Mouse (Mus musculus): ENCODE measurements at regions not wholly inside any gene's neighbourhood (a gene's known extent, or its start where the extent isn't known, plus 50 kb on each side); places are given as distances from the start of the nearest gene placed in this dataset.

- DNase-seq (ENCODE audit: low spot score) (no peak), ATAC-seq (no peak)
These were observed 51.2 kb upstream of the Pja2 start for GRCm38 (mm10) chr17:64382894-64383293.

GRCm38 (mm10) chr17:64383600-64383999, 51.9 kb upstream of the Pja2 start:
- ATAC-seq (no peak), DNase-seq (ENCODE audit: low spot score) (no peak)
- Histone ChIP-seq H3K27ac (no peak overlapping the region), H3K9me3 (ENCODE audit: low read length) (no peaks in the 10 kb centered on the region), H3K4me2 (ENCODE audit: low read depth, low read length) (no peak overlapping the region), H3K27me3 (ENCODE audit: insufficient read depth, low read length) (no peaks in the 10 kb centered on the region), H3K4me1 (ENCODE audit: insufficient read depth, low read length) (no peaks in the 10 kb centered on the region), H3K4me3 (ENCODE audit: low read length) (no peak overlapping the region), H3K36me3 (ENCODE audit: insufficient read depth, low read length) (no peaks in the 10 kb centered on the region), H3K9ac (replicated peaks; ENCODE audit: low read length) (no peak overlapping the region)
- TF ChIP-seq CTCF (IDR thresholded peaks at IDR 0.05; ENCODE audit: low read depth), result no peak
- WGBS, result 89% methylated on average over 11 of the region's 11 CpGs

More at GRCm38 (mm10) chr17:64382894-64383293, 51.2 kb upstream of the Pja2 start:
- no peaks in the 10 kb centered on the region for H3K27me3 ChIP-seq (ENCODE audit: insufficient read depth, low read length)
- H3K9ac ChIP-seq (replicated peaks; ENCODE audit: low read length), result no peak overlapping the region
- TF ChIP-seq CTCF (IDR thresholded peaks at IDR 0.05; ENCODE audit: low read depth), result no peak
- H3K36me3 ChIP-seq (ENCODE audit: insufficient read depth, low read length), result no peaks in the 10 kb centered on the region
- no peaks in the 10 kb centered on the region for H3K9me3 ChIP-seq (ENCODE audit: low read length)
- H3K4me2 ChIP-seq (ENCODE audit: low read depth, low read length), result no peak overlapping the region
- WGBS, result 90% methylated on average over 6 of the region's 6 CpGs
- H3K4me1 ChIP-seq (ENCODE audit: insufficient read depth, low read length), result no peaks in the 10 kb centered on the region
- H3K4me3 ChIP-seq (ENCODE audit: low read length), result no peak overlapping the region
- H3K27ac ChIP-seq, result no peak overlapping the region

GRCm38 (mm10) chr17:64390349-64390748, 58.6 kb upstream of the Pja2 start:
- H3K9me3 ChIP-seq (ENCODE audit: low read length), result no peaks in the 10 kb centered on the region
- no peaks in the 10 kb centered on the region for H3K4me1 ChIP-seq (ENCODE audit: insufficient read depth, low read length)
- no peak for DNase-seq (ENCODE audit: low spot score)
- no peak overlapping the region for H3K27ac ChIP-seq
- H3K36me3 ChIP-seq (ENCODE audit: insufficient read depth, low read length), result no peaks in the 10 kb centered on the region
- H3K4me3 ChIP-seq (ENCODE audit: low read length), result no peak overlapping the region
- no peak for ATAC-seq
- no peak overlapping the region for H3K4me2 ChIP-seq (ENCODE audit: low read depth, low read length)
- no peak overlapping the region for H3K9ac ChIP-seq (replicated peaks; ENCODE audit: low read length)
- 71% methylated on average over 1 of the region's 1 CpGs for WGBS
- no peak for TF ChIP-seq CTCF (IDR thresholded peaks at IDR 0.05; ENCODE audit: low read depth)
- no peaks in the 10 kb centered on the region for H3K27me3 ChIP-seq (ENCODE audit: insufficient read depth, low read length)

GRCm38 (mm10) chr17:64397254-64397897, 65.7 kb upstream of the Pja2 start:
- Histone ChIP-seq H3K27me3 (ENCODE audit: insufficient read depth, low read length) (no peaks in the 10 kb centered on the region), H3K4me1 (ENCODE audit: insufficient read depth, low read length) (no peaks in the 10 kb centered on the region), H3K36me3 (ENCODE audit: insufficient read depth, low read length) (no peaks in the 10 kb centered on the region), H3K27ac (no peak overlapping the region), H3K4me2 (ENCODE audit: low read depth, low read length) (no peak overlapping the region), H3K9ac (replicated peaks; ENCODE audit: low read length) (no peak overlapping the region), H3K4me3 (ENCODE audit: low read length) (no peak overlapping the region), H3K9me3 (ENCODE audit: low read length) (no peaks in the 10 kb centered on the region)
- ATAC-seq (no peak), DNase-seq (ENCODE audit: low spot score) (no peak)
- no peak for TF ChIP-seq CTCF (IDR thresholded peaks at IDR 0.05; ENCODE audit: low read depth)
- 61% methylated on average over 12 of the region's 12 CpGs for WGBS

GRCm38 (mm10) chr17:64398114-64398692, 66.5 kb upstream of the Pja2 start:
- H3K27ac ChIP-seq, result no peak overlapping the region
- no peak for TF ChIP-seq CTCF (IDR thresholded peaks at IDR 0.05; ENCODE audit: low read depth)
- H3K4me1 ChIP-seq (ENCODE audit: insufficient read depth, low read length), result no peaks in the 10 kb centered on the region
- H3K36me3 ChIP-seq (ENCODE audit: insufficient read depth, low read length), result no peaks in the 10 kb centered on the region
- H3K9ac ChIP-seq (replicated peaks; ENCODE audit: low read length), result no peak overlapping the region
- 77% methylated on average over 9 of the region's 9 CpGs for WGBS
- ATAC-seq (no peak), DNase-seq (ENCODE audit: low spot score) (no peak)
- H3K4me2 ChIP-seq (ENCODE audit: low read depth, low read length), result no peak overlapping the region
- no peaks in the 10 kb centered on the region for H3K27me3 ChIP-seq (ENCODE audit: insufficient read depth, low read length)
- H3K4me3 ChIP-seq (ENCODE audit: low read length), result no peak overlapping the region
- no peaks in the 10 kb centered on the region for H3K9me3 ChIP-seq (ENCODE audit: low read length)

- TF ChIP-seq CTCF (IDR thresholded peaks at IDR 0.05; ENCODE audit: low read depth), result no peak
- no peaks in the 10 kb centered on the region for H3K36me3 ChIP-seq (ENCODE audit: insufficient read depth, low read length)
- H3K9me3 ChIP-seq (ENCODE audit: low read length), result no peaks in the 10 kb centered on the region
- no peak for ATAC-seq
- no peak overlapping the region for H3K4me2 ChIP-seq (ENCODE audit: low read depth, low read length)
- no peak for DNase-seq (ENCODE audit: low spot score)
- H3K4me3 ChIP-seq (ENCODE audit: low read length), result no peak overlapping the region
- no peaks in the 10 kb centered on the region for H3K4me1 ChIP-seq (ENCODE audit: insufficient read depth, low read length)
- WGBS, result 73% methylated on average over 3 of the region's 3 CpGs
- no peak overlapping the region for H3K27ac ChIP-seq
- no peak overlapping the region for H3K9ac ChIP-seq (replicated peaks; ENCODE audit: low read length)
- no peaks in the 10 kb centered on the region for H3K27me3 ChIP-seq (ENCODE audit: insufficient read depth, low read length)
These were observed 67.0 kb upstream of the Pja2 start for GRCm38 (mm10) chr17:64398708-64399107.

GRCm38 (mm10) chr17:64406742-64407254, 75.1 kb upstream of the Pja2 start:
- DNase-seq (ENCODE audit: low spot score) (no peak), ATAC-seq (no peak)

More at GRCm38 (mm10) chr17:64406742-64407254, 75.1 kb upstream of the Pja2 start:
- Histone ChIP-seq H3K27me3 (ENCODE audit: insufficient read depth, low read length) (no peaks in the 10 kb centered on the region), H3K36me3 (ENCODE audit: insufficient read depth, low read length) (no peaks in the 10 kb centered on the region), H3K27ac (no peak overlapping the region), H3K9me3 (ENCODE audit: low read length) (no peaks in the 10 kb centered on the region), H3K4me1 (ENCODE audit: insufficient read depth, low read length) (no peaks in the 10 kb centered on the region), H3K9ac (replicated peaks; ENCODE audit: low read length) (no peak overlapping the region), H3K4me3 (ENCODE audit: low read length) (no peak overlapping the region), H3K4me2 (ENCODE audit: low read depth, low read length) (no peak overlapping the region)
- TF ChIP-seq CTCF (IDR thresholded peaks at IDR 0.05; ENCODE audit: low read depth), result no peak
- 68% methylated on average over 5 of the region's 5 CpGs for WGBS
